Mouse (Mus musculus): ENCODE measurements around the gene Olfr1367. TPM values are rescaled to one million over a fixed set of nuclear protein-coding genes. Genes with fewer than 3 reads are reported as not detected.

Olfr1367 gene
- polyA plus RNA-seq, 2 experiments: not detected

DNA sequence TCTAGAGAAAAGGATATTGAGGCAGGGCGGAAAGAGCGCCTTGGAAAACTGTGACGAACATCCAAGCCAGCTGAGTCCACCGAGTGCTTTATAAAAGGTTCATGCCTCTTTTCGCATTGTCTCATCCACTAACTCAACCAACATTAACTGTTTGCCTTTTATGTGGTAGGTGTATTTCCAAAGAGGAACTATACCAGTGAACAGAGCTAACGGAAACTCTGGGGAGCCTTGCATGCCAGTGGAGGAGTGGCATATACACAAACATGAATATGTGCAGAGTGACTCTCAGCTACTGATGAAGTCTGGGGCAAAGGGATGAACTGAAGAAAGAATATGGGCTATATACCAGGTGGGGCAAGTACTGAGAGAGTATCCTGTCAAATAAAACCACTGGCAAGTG lies 23.3 kb upstream of the Olfr1367 start:
- Histone ChIP-seq H3K27me3 (ENCODE audit: control insufficient read depth, insufficient read depth, low read length) (no peaks in the 10 kb centered on the region), H3K9me3 (ENCODE audit: control insufficient read depth, low read length) (no peaks in the 10 kb centered on the region), H3K4me3 (replicated peaks; ENCODE audit: low read length) (no peak overlapping the region), H3K4me1 (ENCODE audit: control insufficient read depth, insufficient read depth, low read length) (peaks cover 2% of the 10 kb centered on the region; the same call in 1 of the 2 replicates), H3K36me3 (ENCODE audit: control insufficient read depth, insufficient read depth, low read length) (no peaks in the 10 kb centered on the region), H3K27ac (replicated peaks; ENCODE audit: low read depth, low read length) (no peak overlapping the region), H3K9ac (ENCODE audit: low read depth, low read length, severe bottlenecking) (no peak overlapping the region), H3K4me2 (replicated peaks; ENCODE audit: low read depth, low read length, severe bottlenecking) (no peak overlapping the region)
- 62% methylated on average over 6 of the region's 6 CpGs for WGBS
- ATAC-seq (ENCODE audit: low FRiP score, low read depth): no peak
- no peak for DNase-seq (ENCODE audit: low spot score)
- no peak for TF ChIP-seq POLR2A (IDR thresholded peaks at IDR 0.05; ENCODE audit: borderline replicate concordance, extremely low read depth, insufficient read depth, insufficient read length)

DNA sequence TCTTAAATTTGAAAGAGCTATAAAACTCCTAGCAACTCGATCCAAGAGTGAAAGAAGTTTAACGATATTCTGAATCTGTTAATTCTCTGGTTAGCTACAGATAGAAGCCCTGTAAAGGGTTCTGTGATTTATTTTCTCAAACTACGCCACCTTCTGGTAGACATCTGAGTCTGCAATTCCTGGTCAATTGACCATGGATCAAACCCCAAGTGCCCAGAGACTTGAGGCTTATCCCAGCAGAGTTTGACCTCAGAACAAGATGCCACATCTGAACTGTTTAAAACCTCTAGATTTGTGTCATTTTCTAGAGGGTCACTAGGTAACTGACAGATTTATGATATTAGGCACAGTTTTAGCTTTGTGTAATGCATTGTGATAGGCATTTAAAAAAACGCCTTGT lies 20.5 kb upstream of the Olfr1367 start:
- no peak overlapping the region for H3K9ac ChIP-seq (ENCODE audit: low read depth, low read length, severe bottlenecking)
- peak overlapping the region; percentile 42; the same call in 1 of the 2 replicates for H3K4me3 ChIP-seq (replicated peaks; ENCODE audit: low read length)
- ATAC-seq (ENCODE audit: low FRiP score, low read depth) (no peak), DNase-seq (ENCODE audit: low spot score) (peak; percentile 17)
- H3K36me3 ChIP-seq (ENCODE audit: control insufficient read depth, insufficient read depth, low read length): no peaks in the 10 kb centered on the region
- peak overlapping the region; percentile 45 for H3K4me2 ChIP-seq (replicated peaks; ENCODE audit: low read depth, low read length, severe bottlenecking)
- H3K9me3 ChIP-seq (ENCODE audit: control insufficient read depth, low read length): no peaks in the 10 kb centered on the region
- no peak for TF ChIP-seq POLR2A (IDR thresholded peaks at IDR 0.05; ENCODE audit: borderline replicate concordance, extremely low read depth, insufficient read depth, insufficient read length)
- H3K4me1 ChIP-seq (ENCODE audit: control insufficient read depth, insufficient read depth, low read length): peaks cover 2% of the 10 kb centered on the region; the same call in 1 of the 2 replicates
- no peaks in the 10 kb centered on the region for H3K27me3 ChIP-seq (ENCODE audit: control insufficient read depth, insufficient read depth, low read length)
- WGBS: 7% methylated on average over 4 of the region's 4 CpGs
- no peak overlapping the region for H3K27ac ChIP-seq (replicated peaks; ENCODE audit: low read depth, low read length)

DNA sequence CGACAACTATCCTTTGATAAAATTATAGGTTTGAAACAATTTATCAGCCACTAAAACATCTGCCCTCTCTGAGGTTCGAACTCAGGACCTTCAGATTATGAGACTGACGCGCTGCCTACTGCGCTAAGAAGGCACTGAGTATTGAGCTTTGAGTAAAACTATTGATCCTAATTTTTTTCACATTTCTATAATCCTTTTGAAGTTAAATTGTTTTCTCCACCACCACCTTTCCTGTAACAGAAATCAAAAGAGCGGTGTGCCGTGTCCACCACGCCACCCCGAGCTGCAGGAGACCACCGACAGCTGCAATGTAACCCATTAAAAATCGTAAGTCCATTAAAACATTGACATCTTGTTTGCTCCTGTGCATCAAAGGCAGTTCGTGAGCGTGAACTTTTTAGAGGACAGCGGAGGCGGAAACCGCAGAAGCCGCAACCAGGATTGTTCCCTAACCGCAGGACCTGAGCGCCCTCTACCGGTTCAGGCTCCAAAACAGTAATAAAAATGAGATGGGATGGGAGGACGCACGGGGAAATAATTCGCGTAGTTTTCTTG lies 20.0 kb upstream of the Olfr1367 start:
- no peaks in the 10 kb centered on the region for H3K9me3 ChIP-seq (ENCODE audit: control insufficient read depth, low read length)
- no peak overlapping the region for H3K9ac ChIP-seq (ENCODE audit: low read depth, low read length, severe bottlenecking)
- no peaks in the 10 kb centered on the region for H3K27me3 ChIP-seq (ENCODE audit: control insufficient read depth, insufficient read depth, low read length)
- peak; percentile 89 for DNase-seq (ENCODE audit: low spot score)
- peaks cover 2% of the 10 kb centered on the region; the same call in 1 of the 2 replicates for H3K4me1 ChIP-seq (ENCODE audit: control insufficient read depth, insufficient read depth, low read length)
- 1% methylated on average over 24 of the region's 24 CpGs for WGBS
- no peak for TF ChIP-seq POLR2A (IDR thresholded peaks at IDR 0.05; ENCODE audit: borderline replicate concordance, extremely low read depth, insufficient read depth, insufficient read length)
- peak overlapping the region; percentile 42 for H3K4me3 ChIP-seq (replicated peaks; ENCODE audit: low read length)
- no peak overlapping the region for H3K27ac ChIP-seq (replicated peaks; ENCODE audit: low read depth, low read length)
- H3K36me3 ChIP-seq (ENCODE audit: control insufficient read depth, insufficient read depth, low read length): no peaks in the 10 kb centered on the region
- H3K4me2 ChIP-seq (replicated peaks; ENCODE audit: low read depth, low read length, severe bottlenecking): peak overlapping the region; percentile 45
- peak; percentile 73 for ATAC-seq (ENCODE audit: low FRiP score, low read depth)

DNA sequence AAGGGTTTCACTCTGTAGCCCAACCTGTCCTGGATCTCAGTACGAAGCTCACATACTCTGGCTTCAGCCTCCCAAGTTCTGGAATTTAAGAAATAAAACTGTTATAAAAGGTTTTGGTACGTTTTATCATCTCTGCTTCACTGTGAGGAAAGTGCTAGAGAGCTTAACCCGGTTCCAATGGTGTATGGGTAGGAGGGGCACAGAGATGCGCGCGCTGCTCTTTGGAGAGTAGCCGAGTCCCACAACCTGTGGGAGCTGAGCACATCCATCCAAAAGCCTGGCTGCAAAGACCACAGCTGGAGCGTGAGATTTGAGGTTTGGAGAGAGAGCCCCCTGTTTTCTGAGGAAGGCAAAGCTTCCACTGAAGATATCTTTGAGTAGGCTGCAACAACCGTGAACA lies 19.3 kb upstream of the Olfr1367 start:
- Histone ChIP-seq H3K4me3 (replicated peaks; ENCODE audit: low read length) (peak overlapping the region; percentile 42), H3K36me3 (ENCODE audit: control insufficient read depth, insufficient read depth, low read length) (no peaks in the 10 kb centered on the region), H3K4me1 (ENCODE audit: control insufficient read depth, insufficient read depth, low read length) (peaks cover 2% of the 10 kb centered on the region; the same call in 1 of the 2 replicates), H3K9ac (ENCODE audit: low read depth, low read length, severe bottlenecking) (peak overlapping the region; percentile 52), H3K27ac (replicated peaks; ENCODE audit: low read depth, low read length) (no peak overlapping the region), H3K9me3 (ENCODE audit: control insufficient read depth, low read length) (no peaks in the 10 kb centered on the region), H3K27me3 (ENCODE audit: control insufficient read depth, insufficient read depth, low read length) (no peaks in the 10 kb centered on the region), H3K4me2 (replicated peaks; ENCODE audit: low read depth, low read length, severe bottlenecking) (peak overlapping the region; percentile 45)
- WGBS: 2% methylated on average over 9 of the region's 9 CpGs
- TF ChIP-seq POLR2A (IDR thresholded peaks at IDR 0.05; ENCODE audit: borderline replicate concordance, extremely low read depth, insufficient read depth, insufficient read length): no peak
- 0 out of 2 replicates have a peak, but pooled peaks have one; percentile 45 for ATAC-seq (ENCODE audit: low FRiP score, low read depth)
- peak; percentile 32 for DNase-seq (ENCODE audit: low spot score)

DNA sequence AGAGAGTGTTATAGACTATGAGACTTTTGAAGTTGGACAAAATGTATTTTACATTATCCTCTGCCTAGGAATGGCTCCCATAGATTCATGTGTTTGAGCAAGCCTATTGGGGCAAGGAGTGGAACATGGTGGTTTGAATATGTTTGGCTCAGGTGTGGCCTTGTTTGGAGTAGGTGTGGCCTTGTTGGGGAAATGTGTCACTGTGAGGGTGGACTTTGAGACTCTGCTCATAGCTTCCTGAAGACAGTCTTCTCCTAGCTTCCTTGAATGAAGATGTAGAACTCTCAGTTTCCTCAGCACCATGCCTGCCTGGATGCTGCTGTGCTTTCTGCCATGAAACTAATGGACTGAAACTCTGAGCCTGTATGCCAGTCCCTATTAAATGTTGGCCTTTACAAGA lies 3.9 kb downstream of the Olfr1367 start:
- no peak overlapping the region for H3K27ac ChIP-seq (replicated peaks; ENCODE audit: low read depth, low read length)
- no peaks in the 10 kb centered on the region for H3K9me3 ChIP-seq (ENCODE audit: control insufficient read depth, low read length)
- no peak overlapping the region for H3K9ac ChIP-seq (ENCODE audit: low read depth, low read length, severe bottlenecking)
- no peak for DNase-seq (ENCODE audit: low spot score)
- no peak overlapping the region for H3K4me2 ChIP-seq (replicated peaks; ENCODE audit: low read depth, low read length, severe bottlenecking)
- H3K4me3 ChIP-seq (replicated peaks; ENCODE audit: low read length): no peak overlapping the region
- no peak for TF ChIP-seq POLR2A (IDR thresholded peaks at IDR 0.05; ENCODE audit: borderline replicate concordance, extremely low read depth, insufficient read depth, insufficient read length)
- no peaks in the 10 kb centered on the region for H3K27me3 ChIP-seq (ENCODE audit: control insufficient read depth, insufficient read depth, low read length)
- ATAC-seq (ENCODE audit: low FRiP score, low read depth): no peak
- no peaks in the 10 kb centered on the region for H3K36me3 ChIP-seq (ENCODE audit: control insufficient read depth, insufficient read depth, low read length)
- H3K4me1 ChIP-seq (ENCODE audit: control insufficient read depth, insufficient read depth, low read length): no peaks in the 10 kb centered on the region

All from limb, embryonic 14.5 days (tissue).